Mouse (Mus musculus) liver, embryonic 14.5 days (tissue): ENCODE measurements at regions not wholly inside any gene's neighbourhood (a gene's known extent, or its start where the extent isn't known, plus 50 kb on each side); places are given as distances from the start of the nearest gene placed in this dataset.
"Not testable (repeated sequence)": the region's sequence is repeated elsewhere in the genome, so short reads cannot be mapped to it uniquely, and the experiment has no call there.

Source experiments
- ATAC-seq: fragments of 200-750 bp; cut with Nextera tagmentation; 2 replicates; pipeline ENCODE4 v1.8.0; 2017; ENCODE audit warnings: moderate number of reproducible peaks, mild to moderate bottlenecking, moderate library complexity; ENCODE audit not compliant: insufficient read depth
- DNase-seq, 3 experiments: peaks; one replicate each; pipeline ENCODE4 v3.0.0-alpha.2; 2012 to 2013; ENCODE audit warnings: low read depth in 3 of 3, low spot score in 3 of 3
- H3K27ac ChIP-seq: fragments of 300-500 bp; sonication (generic); 2 replicates; pipeline ENCODE4 v1.5.1; 2014; ENCODE audit warnings: moderate library complexity, mild to moderate bottlenecking, control low read depth, inconsistent platforms
- H3K27me3 ChIP-seq: fragments of 300-500 bp; sonication (generic); 2 replicates; pipeline ENCODE4 v1.6.1; 2014; ENCODE audit warnings: mild to moderate bottlenecking, low read length, moderate library complexity; ENCODE audit not compliant: control insufficient read depth, insufficient read depth
- H3K36me3 ChIP-seq: fragments of 300-500 bp; sonication (generic); replicated peaks from 2 replicates; pipeline ENCODE4 v1.6.1; 2014; ENCODE audit warnings: low read depth; ENCODE audit not compliant: control insufficient read depth, insufficient read depth
- H3K4me1 ChIP-seq, 2 experiments: fragments of 200-500 bp in 1 of 2; fragments of 300-500 bp in 1 of 2; sonication (generic) in 1 of 2; replicated peaks; 2 replicates each; pipeline ENCODE4 v1.6.1; 2012 to 2014; ENCODE audit warnings: antibody characterized with exemption in 1 of 2, inconsistent platforms in 1 of 2, low read length in 1 of 2; ENCODE audit not compliant: control insufficient read depth in 2 of 2, insufficient read depth in 2 of 2
- H3K4me2 ChIP-seq: fragments of 300-500 bp; sonication (generic); 2 replicates; pipeline ENCODE4 v1.6.1; 2014; ENCODE audit warnings: low read depth, mild to moderate bottlenecking, control low read depth, moderate library complexity
- H3K4me3 ChIP-seq, 2 experiments: fragments of 200-500 bp in 1 of 2; fragments of 300-500 bp in 1 of 2; sonication (generic) in 1 of 2; 2 replicates each; pipeline ENCODE4 v1.5.1; 2012 to 2014; ENCODE audit warnings: low read depth in 2 of 2, low read length in 2 of 2, mild to moderate bottlenecking in 2 of 2, control low read depth in 1 of 2, inconsistent platforms in 1 of 2, moderate library complexity in 1 of 2; ENCODE audit not compliant: insufficient read depth in 1 of 2
- H3K9ac ChIP-seq: fragments of 300-500 bp; sonication (generic); replicated peaks from 2 replicates; pipeline ENCODE4 v1.6.1; 2014; ENCODE audit warnings: mild to moderate bottlenecking, control low read depth, moderate library complexity
- H3K9me3 ChIP-seq: fragments of 300-500 bp; sonication (generic); 2 replicates; pipeline ENCODE4 v1.6.1; 2016; ENCODE audit warnings: low read length, mixed read lengths; ENCODE audit not compliant: control insufficient read depth
- CTCF ChIP-seq: IDR thresholded peaks from 2 replicates; pipeline ENCODE4 v1.5.1; 2016; ENCODE audit warnings: antibody characterized with exemption, low read depth, control low read depth
- EP300 ChIP-seq: IDR thresholded peaks from 2 replicates; pipeline ENCODE4 v1.6.1; 2016; ENCODE audit warnings: antibody characterized with exemption, low read depth
- WGBS: fragments of 180-500 bp; shearing (Covaris S2); extraction: QIAGEN DNeasy Blood & Tissue Kit; methylation state at CpG from one replicate; pipeline ENCODE4 v1.1.7; 2014; ENCODE audit not compliant: insufficient replicate concordance; 5-methylcytosine and 5-hydroxymethylcytosine counted together

GRCm38 (mm10) chr11:31550747-31551613, 120.7 kb downstream of the Bod1 start:
- no peaks in the 10 kb centered on the region for H3K27me3 ChIP-seq
- no peak overlapping the region for H3K4me3 ChIP-seq
- H3K4me2 ChIP-seq, result no peak overlapping the region
- no peak overlapping the region for H3K9ac ChIP-seq
- TF ChIP-seq CTCF (no peak), EP300 (no peak)
- no peaks in the 10 kb centered on the region for H3K4me1 ChIP-seq
- no peak overlapping the region for H3K27ac ChIP-seq
- ATAC-seq (no peak), DNase-seq (no peak)
- H3K9me3 ChIP-seq, result no peaks in the 10 kb centered on the region
- H3K36me3 ChIP-seq, result no peaks in the 10 kb centered on the region
- 59% methylated on average over 6 of the region's 6 CpGs for WGBS

- WGBS, result 56% methylated on average over 10 of the region's 10 CpGs
- not testable (repeated sequence) for DNase-seq, H3K4me3 ChIP-seq, H3K9me3 ChIP-seq, ATAC-seq, H3K27ac ChIP-seq, H3K9ac ChIP-seq, H3K36me3 ChIP-seq, H3K4me2 ChIP-seq, H3K27me3 ChIP-seq, H3K4me1 ChIP-seq
These were observed 126.2 kb downstream of the Bod1 start for GRCm38 (mm10) chr11:31545514-31545913.

GRCm38 (mm10) chr11:31542635-31543219, 129.0 kb downstream of the Bod1 start:
- no peak overlapping the region for H3K27ac ChIP-seq
- H3K4me1 ChIP-seq, result no peaks in the 10 kb centered on the region
- no peak overlapping the region for H3K4me2 ChIP-seq
- no peak for TF ChIP-seq EP300
- no peak for TF ChIP-seq CTCF
- H3K9ac ChIP-seq, result no peak overlapping the region
- ATAC-seq, result no peak
- no peak for DNase-seq
- 60% methylated on average over 8 of the region's 8 CpGs for WGBS
- no peaks in the 10 kb centered on the region for H3K36me3 ChIP-seq
- H3K9me3 ChIP-seq, result no peaks in the 10 kb centered on the region
- no peak overlapping the region for H3K4me3 ChIP-seq
- no peaks in the 10 kb centered on the region for H3K27me3 ChIP-seq

GRCm38 (mm10) chr11:31541425-31541824, 130.3 kb downstream of the Bod1 start:
- Histone ChIP-seq H3K27me3 (no peaks in the 10 kb centered on the region), H3K4me3 (no peak overlapping the region), H3K9me3 (no peaks in the 10 kb centered on the region), H3K9ac (no peak overlapping the region), H3K4me1 (no peaks in the 10 kb centered on the region), H3K36me3 (no peaks in the 10 kb centered on the region), H3K27ac (no peak overlapping the region), H3K4me2 (no peak overlapping the region)
- no peak for TF ChIP-seq CTCF
- no peak for TF ChIP-seq EP300
- 48% methylated on average over 3 of the region's 3 CpGs for WGBS
- DNase-seq (no peak), ATAC-seq (no peak)

GRCm38 (mm10) chr11:31540816-31541215, 130.9 kb downstream of the Bod1 start:
- ATAC-seq, result no peak

More at GRCm38 (mm10) chr11:31540816-31541215, 130.9 kb downstream of the Bod1 start:
- H3K4me2 ChIP-seq, result no peak overlapping the region
- H3K9me3 ChIP-seq, result no peaks in the 10 kb centered on the region
- TF ChIP-seq EP300 (no peak), CTCF (no peak)
- H3K27ac ChIP-seq, result no peak overlapping the region
- DNase-seq, result no peak
- H3K36me3 ChIP-seq, result no peaks in the 10 kb centered on the region
- H3K4me1 ChIP-seq, result no peaks in the 10 kb centered on the region
- no peak overlapping the region for H3K9ac ChIP-seq
- no peak overlapping the region for H3K4me3 ChIP-seq
- H3K27me3 ChIP-seq, result no peaks in the 10 kb centered on the region
